Mouse (Mus musculus) cerebellum, adult 18-20 months (tissue): ENCODE data around the gene Tcirg1.
A peak's percentile ranks its signal among the peaks of the same experiment; 100 is the strongest.

Source experiments
- DNase-seq, 2 experiments: peaks; one replicate each; pipeline ENCODE4 v3.0.0; 2021

The Tcirg1 gene

DNA sequence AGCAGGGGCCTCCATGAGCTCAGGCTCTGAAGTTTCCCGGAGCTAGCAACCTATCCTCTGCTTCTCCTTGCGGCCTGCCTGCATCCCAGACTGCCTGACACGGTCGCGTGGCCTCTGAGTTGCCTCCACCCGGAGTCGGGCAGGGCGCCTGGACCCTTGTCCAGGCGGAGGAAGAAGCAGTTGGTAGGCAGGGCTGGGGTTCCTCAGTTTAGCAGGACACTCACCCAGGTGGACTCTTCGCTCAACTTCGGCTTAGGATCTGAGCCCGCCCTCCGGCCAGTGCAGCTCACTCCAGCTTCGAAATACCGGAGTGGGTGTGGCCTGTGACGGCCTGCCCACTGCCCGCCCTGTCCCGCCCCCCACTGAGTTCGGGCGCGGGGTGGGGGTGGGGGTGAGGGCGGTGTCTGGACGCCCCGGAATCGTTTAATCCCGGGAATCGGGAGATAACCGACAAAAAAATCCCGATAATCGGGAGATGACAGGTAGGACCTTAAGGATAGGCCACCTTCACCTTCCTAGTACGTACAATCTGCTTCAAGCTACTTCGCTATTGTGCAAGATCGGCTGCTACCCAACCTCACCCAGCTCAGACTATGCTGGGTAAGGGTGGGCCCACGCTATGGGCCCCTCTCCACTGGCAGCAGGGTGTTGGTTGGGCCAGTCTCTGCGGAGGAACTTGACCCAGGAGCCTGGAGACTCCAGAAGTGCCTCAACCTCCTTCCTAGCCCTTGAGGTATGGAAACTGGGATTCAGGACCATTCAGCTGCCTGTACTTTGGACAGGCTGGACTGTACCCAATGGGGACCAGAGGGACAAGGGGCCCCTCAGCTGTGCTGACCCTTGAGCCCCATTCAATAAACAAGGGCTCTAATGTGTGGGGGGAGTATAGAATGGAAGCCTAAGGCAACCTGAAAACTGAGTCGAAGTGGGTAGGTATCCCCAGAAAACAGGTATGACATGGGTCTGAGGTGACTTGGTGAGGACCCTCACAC, at the start of gene Tcirg1:
Gene Tcirg1, minus strand, starts transcription at position 339 of the 992 bp plus-strand sequence.
- peak; percentile 49 to 53 for DNase-seq

DNA sequence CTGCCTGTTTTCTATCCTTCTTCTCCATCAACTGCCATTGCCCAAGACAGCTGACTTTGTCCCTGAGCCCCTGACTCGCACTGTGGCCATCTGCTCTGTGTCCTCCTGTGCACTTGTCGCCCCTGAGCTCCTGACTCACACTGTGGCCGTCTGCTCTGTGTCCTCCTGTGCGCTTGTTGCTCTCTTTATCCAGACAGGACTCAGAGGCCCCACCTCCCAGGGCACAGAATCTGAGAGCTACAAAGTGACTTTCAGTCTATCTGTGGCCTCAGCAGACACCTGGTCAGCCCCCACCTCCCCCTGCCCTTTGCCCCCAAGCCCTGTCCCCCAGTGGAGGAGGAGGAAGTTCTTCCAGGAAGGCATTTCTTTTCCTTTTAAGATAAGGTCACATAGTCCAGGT, 48.9 kb upstream of the Tcirg1 start:
- DNase-seq, result no peak

DNA sequence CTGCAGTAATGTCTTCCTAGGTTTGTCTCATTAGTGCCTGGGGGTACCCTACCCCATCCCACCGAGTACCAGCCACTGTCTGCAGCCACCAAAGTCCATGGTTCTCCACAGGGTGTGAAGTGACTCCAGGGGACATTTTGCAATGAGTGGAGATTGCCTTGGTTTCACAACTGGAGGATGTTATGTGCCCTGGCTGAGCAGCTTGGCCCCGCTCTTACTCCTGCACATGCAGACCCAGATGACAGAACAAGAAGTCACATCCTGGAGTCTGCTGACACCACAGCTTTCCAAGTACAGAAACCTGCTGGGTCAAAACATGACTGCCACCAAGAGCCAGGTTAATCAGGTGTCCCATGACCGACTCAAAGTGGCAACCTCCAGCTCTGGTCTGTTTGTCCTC, 48.1 kb upstream of the Tcirg1 start:
- no peak for DNase-seq

DNA sequence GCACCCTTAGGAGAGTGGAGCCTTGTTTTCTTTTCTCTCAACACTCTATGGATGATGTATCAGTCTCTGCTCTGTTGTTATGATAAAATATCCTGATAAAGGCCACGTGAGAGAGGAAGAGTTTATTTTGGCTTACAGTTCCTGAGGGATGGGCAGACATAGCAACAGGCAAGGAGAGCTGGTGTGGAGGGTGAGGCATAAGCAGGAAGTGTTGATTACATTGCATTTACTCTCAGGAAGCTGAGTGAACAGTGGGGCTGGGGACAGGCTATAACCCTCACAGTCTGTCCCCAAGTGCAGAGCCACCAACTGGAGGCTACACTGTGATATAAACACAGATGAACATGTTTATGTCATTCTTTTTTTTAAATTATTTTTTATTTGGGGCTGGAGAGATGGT, 45.2 kb upstream of the Tcirg1 start:
- no peak for DNase-seq

DNA sequence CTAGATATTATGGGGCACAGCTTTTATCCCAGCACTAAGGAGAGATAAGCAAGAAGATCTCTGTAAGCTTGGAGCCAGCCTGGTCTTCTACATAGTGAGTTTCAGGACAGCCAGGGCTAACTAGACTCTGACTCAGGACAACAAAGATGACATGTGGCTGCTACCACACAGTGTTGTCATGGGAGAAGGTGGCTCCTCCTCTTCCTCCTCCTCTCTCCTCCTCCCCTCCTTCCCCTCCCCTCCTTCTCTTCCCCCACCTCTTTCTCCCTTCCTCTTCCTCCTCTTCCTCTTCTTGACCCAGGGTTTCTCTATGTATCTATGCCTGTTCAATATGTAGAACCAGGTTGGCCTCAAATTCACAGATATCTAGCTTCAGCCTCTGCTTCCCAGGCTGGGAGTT, 44.5 kb upstream of the Tcirg1 start:
- no peak for DNase-seq

DNA sequence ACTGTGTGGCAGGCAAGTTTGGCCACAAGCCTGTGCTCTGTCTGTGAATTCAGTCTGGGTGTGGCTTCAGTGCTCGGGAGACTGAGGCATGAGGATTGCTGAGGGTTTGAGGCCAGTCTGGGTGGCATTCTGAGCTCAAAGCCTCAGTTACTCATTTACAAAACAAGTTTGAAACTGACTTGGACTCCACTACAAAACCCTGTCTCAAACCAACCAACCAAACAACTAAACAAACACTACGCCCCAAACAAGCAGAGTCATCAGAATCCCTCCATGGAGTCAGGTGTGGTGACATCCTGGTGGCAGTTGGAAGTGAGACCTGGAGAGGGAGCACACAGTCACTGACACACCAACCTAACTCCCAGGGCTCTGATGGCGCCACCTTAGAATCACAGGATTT, 43.4 kb upstream of the Tcirg1 start:
- DNase-seq, result no peak

DNA sequence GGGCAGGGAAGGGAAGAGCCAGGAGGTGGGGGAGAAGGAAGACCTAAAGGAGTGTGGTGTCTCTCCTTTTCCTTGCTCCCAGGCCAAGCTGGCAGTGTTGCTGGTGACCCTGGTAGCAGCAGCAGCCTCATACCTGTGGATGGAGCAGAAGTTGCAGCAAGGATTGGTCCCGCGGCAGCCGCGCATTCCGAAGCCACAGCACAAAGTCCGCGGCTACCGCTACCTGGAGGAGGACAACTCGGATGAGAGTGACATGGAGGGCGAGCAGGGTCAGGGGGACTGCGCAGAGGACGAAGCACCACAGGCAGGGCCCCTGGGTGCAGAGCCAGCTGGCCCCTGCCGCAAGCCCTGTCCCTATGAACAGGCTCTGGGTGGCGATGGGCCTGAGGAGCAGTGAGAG, 41.6 kb upstream of the Tcirg1 start:
- DNase-seq, result no peak

DNA sequence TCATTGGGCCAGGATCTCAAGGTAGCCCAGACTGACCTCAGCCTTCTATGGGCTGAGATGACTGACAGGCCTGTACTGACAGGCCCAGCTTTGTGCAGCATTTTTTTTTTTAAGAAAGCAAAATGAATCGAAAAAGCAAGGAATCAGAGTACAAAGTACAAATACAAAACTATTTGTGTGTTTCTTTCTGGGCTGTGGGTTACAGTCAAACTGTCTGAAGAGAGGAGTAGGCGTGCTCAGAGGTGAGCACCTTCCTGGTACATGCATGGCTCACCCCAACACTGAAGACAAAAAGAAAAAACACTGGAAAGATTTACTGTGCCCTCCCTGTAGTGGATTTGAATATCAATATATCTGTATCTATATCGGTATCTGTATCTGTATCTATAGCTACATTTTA, 40.9 kb upstream of the Tcirg1 start:
- DNase-seq, result no peak

DNA sequence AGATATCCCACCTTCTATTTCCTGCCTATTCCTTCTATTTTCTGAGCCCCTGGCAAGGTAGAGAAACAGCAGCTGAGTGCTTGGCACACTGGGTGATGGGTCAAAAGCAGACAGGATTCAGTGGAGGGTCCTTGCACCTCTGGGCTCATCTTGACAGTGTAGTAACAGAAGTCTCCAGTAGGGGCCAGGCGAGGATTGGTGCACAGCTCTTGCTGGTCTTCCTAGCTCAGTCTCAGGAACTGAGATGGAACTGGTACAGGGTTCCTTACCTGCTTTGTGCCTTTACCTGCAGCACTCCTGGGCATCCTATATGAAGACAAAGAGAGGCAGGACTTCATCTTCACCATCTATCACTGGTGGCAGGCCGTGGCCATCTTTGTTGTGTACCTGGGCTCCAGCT, 39.8 kb upstream of the Tcirg1 start:
- peak; percentile 72 to 74 for DNase-seq

DNA sequence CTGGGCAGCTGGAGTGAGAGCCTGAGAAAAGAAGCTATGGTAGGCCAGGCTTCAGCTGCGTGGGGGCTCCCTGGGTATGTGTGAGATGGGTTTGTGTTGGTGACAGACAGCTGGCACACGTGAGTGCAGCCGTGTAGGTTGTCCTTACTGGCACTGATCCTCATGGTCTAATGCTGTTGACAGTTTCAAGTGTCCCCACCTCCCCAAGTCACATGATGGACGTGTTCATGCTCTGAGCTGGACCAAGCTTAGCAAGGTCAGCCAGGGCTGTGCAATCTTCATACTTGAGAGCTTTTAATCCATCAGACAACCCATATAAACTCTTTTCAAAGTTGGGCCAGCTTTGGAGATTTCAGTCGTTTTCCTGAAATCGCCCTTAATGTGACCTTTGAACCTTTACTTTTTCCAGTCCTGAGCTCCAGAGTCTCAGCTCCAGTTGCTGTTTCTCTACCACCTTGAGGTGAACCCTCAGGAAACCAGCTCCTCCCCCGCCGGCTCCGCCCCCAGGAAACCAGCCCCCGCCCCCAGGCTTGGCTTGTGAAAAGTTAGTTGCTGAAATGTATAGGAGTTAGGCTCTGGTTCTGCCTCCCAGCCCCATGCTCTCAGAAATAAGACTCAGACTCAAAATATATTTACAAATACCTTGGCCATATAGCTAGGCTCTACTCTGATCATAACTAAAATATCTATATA, 39.1 kb upstream of the Tcirg1 start:
- no peak for DNase-seq

DNA sequence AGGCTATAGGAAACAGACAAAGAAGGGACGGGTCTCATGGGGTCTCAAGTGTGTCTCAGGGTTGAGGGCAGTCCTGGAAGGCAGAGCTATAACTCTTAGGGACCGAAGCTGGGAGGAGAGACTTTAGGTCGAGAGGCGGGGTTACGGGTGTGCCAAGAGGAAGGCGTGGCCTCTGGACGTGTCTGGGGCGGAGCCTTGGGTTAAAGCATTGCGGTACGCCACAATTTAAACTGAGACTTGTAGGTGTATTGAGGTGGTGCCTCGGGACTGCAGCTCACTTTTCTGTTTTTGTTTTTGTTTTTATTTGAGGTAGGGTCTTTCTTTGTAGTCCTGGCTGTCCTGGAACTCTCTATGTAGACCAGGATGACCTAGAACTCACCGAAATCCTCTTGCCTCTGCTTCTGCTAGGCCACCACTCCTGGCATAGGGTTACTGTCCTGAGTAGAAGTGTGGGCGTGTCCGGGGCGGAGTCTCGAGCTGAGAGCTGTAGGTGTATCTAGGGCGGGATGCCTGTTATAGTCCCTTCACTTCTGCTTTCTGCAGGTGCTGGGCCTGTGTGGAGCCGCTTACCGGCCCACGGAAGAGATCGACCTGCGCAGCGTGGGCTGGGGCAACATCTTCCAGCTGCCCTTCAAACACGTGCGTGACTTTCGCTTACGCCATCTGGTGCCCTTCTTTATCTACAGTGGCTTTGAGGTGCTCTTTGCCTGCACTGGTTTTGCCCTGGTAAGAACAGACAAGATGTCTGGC, 36.2 kb upstream of the Tcirg1 start:
- no peak for DNase-seq

DNA sequence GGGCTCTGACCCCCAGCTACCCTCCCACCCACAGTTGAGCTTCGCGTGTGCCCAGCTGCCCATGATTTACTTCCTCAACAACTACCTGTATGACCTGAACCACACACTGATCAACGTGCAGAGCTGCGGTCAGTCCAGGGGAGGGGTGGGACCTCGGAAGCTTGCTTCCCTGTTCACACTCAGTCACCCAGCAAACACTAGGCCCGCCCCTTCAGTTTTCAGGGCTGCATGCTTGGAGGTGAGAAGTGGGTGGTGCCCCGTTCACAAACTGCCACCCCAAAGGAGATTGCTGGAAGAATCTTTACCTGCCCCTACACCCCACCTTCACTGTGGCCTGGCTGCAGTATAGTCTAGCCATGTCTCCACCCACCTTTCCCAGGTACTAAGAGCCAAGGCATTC, 35.4 kb upstream of the Tcirg1 start:
- no peak for DNase-seq

DNA sequence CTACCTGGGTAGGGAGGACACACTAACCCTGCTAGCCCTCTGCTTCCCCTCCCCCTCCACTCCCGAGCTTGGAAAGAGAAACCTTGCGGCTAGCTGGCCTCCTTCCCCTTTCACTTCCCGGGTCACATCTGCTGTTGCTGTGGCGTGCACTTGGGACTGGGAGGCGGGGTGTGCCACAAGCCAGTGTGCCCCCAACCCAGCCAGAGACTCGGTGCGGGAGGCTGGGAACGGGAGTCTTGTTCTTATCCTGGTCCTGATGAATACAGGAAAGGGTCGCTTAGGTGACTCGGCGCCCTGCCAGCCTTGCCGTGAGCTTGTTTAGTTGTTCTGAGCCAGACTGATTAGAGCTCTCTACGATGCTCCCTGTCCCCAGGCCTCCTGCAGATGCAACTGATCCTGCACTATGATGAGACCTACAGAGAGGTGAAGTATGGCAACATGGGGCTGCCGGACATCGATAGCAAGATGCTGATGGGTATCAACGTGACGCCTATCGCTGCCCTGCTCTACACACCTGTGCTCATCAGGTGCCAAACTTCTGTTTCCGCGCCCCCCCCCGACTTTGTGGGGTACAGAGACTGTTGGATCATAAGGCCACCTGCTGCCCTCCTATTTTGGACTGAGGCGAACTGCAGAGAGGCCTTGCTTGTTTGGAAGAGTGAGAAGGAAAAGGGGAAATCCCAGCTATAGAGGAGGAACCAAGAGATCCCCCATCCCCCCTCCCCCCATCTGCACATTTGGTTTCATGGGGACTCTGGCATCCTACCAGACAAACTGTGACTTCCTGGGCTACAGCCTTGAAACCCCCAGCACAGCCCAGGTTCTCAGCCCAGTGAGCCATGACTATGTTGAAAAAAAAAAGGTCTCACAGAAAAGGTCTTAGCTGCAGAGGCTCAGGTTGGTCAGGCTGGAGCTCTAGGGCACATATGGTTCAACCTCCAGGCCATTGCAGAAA, 29.2 kb upstream of the Tcirg1 start:
- peak; percentile 55 to 56 for DNase-seq

DNA sequence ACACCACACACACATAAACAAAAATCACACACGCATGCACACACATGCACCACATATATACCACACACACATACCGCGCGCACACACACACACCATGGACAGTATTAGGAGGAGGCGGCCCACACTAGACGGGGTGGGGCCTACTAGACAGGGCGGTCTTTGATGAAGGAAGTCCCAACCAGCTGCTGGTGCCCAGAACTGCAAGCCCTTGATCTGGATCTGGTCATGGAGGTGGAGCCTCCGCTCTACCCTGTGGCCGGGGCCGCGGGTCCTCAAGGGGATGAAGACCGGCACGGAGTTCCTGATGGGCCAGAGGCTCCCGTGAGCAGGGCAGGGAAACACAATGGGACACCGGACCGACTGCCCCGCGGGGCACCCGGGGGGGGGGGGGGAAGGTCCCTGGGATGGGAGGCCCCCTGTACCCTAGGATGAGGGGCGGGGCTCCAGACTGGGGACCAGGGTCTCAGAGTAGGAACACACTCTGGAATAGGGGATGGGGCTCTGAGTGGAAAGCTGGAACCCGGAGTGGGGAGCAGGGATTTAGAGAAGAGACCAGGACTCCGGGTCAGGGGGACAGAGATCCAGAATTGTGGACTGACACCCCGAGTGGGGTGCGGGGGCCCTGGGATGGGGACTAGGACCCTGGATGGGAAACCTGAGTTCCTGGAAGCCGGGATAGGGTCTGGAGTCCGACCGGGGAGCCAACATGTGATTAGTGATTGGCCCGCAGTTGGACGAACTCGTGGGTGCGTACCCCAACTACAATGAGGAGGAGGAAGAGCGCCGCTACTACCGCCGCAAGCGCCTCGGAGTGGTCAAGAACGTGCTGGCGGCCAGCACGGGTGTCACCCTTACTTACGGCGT, 28.3 kb upstream of the Tcirg1 start, which contains the start of gene Unc93b1:
Gene Unc93b1, plus strand, starts transcription at position 155 of the 864 bp plus-strand sequence.
- peak in 1 of 2 experiments; percentile 20 for DNase-seq

DNA sequence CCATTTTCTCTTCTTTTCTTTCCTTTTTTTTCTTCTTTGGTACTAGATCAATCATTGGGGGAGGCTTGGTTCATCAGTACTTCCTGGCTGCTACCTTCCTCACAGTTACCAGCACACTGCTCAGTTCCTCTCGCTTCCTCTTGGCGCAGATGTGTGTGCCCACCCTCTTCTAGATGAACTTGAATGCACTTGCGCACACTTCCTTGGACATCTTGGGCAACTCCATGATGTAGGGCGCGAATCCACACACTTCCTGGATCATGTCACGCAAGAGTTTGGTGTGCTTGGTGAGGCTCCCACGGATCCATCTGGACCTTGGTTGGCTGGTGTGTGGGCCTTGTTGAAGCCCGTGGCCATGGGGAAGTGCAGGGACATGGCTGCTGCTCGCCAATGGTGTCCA, 24.8 kb upstream of the Tcirg1 start:
- no peak for DNase-seq

DNA sequence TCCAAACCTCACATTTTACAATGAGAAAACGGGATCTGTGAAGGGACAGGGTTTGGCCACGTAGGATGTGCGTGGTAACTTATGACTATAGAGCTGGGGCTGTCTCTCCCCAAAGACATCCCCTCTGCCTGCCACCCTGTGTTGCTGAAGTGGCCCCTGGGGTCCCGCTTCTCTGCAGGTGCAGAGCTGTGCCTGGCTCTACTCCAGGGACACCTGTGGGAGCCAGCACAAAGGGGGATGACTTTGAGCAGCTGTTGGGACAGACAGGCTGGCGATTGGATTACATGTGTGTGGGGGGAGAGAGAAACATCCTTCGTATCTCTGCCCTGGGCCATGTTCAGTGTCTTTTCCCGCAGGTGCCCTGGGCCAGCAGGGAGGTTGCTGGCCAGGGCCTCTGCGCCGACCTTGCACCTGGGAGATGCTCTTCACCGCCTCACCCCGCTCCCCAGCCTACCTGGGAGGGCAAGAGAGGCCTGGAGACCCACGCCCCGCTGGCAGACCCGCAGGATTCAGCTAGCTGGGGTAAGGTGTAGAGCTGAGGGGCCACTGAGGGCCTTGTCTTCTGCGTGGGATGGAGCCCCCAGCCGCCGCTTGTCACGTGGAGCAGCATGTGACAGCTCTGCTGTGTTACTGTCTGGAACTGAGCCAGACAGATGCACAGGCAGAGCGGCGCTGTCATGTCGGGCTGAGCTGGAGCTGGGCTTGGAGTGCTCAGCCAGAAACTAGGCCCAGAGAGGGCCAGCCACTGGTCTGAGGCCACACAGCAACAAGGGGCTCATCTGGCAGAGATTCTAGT, 23.5 kb upstream of the Tcirg1 start:
- no peak for DNase-seq

DNA sequence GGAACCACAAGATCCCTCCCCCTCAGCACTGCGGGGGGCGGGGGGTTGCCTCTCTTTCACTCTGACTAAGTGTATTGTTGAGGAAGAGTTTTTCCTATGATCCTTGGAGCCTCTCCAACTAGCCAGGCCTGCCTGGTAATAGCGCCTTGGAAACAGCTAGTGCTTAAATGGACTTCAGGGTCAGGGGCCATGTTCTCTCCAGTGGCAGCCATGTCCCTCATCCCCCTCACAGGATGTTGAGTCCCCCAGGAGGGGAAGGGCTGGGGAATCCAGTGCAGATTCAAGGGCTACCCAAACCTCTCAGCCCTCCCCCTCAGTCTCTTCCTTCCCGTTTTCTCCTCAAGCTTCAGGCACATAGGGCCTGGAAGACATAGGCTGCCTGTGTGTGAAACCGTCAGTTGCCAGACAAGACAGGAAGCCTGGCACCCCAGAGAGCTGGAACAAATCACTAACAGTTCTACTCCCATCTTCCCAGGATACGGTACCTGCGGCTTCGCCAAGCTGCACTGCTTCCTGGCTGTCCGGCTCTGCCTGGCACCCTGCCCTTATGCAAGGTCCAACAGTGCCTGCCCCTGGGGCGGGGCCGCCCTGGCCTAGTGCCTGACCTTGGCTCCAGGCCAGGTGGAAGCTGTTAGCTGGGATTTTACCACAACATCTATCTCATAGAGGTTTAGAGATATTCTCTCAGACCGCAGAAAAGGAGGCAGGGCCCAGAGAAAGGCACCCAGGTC, 22.4 kb upstream of the Tcirg1 start, which contains the start of gene Aldh3b1:
Gene Aldh3b1, minus strand, starts transcription at position 598 of the 731 bp plus-strand sequence.
- DNase-seq, result peak; percentile 88 to 93

DNA sequence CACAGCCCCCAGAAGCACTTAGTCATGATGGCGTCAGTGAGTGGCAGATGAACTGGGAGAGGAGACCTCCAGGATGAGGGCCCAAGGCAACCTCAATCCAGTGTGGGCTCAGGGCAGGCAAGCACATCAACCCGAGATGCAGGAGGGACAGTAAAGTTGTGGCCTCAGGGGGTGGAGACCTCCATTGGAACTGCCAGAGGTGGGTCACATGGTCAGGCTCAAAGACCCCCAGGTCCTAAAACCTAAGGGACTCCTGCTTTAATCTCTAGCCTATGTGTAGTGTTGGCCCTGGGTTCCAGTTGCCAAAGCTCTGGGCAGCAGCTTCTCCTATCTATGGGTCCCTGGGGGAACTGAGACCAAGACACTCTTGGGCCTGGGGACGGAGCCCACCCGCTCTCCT, 21.8 kb upstream of the Tcirg1 start:
- no peak for DNase-seq

DNA sequence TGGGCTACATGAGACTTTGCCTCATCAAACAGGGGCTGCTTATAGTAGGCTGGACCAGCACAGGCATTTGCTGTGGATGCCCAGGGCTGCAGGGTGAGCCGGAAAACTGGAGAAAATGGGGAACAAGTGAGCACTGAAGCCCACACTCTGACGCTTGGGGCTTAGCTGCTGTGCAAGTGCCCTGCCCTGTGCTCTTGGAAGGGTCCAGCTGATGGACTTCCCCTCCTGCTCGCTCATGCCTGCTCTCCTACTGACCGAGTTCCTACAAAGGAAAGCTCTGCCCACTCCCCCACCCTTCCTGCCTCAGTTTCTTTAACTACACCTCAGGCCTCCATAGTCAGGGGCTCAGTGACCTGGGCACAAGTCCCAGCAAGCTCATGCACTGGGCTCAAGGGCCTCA, 21.1 kb upstream of the Tcirg1 start:
- DNase-seq, result no peak
